Comparison of ENCODE assay signal across 15 mouse cellular contexts in genomic region chr9:92489857-92490256, GRCm38 (mm10).
"Had no signal": no experiment of that assay in that cellular context is flagged by ENCODE, and none has a peak within 500 bp of the region (broad histone marks: within the 10 kb centered on the region; RNA-seq: fewer than 3 reads in every experiment).

No protein-coding gene starts in this region.

- H3K36me3 ChIP-seq: limb, embryonic 10.5 days; limb, embryonic 13.5 days had no signal

- ATAC-seq: liver, postnatal 0 days; lung, postnatal 0 days had no signal

- DNase-seq: kidney, adult 9 months; kidney, postnatal 14 days; kidney, postnatal 4 days; liver; liver, postnatal 0 days; lung, embryonic 14.5 days; thymus, adult 18-20 months; thymus, postnatal 14 days; thymus, postnatal 4 days had no signal

- H3K4me2 ChIP-seq: limb, embryonic 13.5 days; lung, embryonic 14.5 days; midbrain, embryonic 11.5 days had no signal

- H3K9me3 ChIP-seq: limb, embryonic 10.5 days; limb, embryonic 13.5 days had no signal

- H3K9ac ChIP-seq: limb, embryonic 13.5 days; liver, embryonic 14.5 days; liver, postnatal 0 days; lung, embryonic 14.5 days had no signal

- H3K27me3 ChIP-seq: limb, embryonic 13.5 days had no signal

- H3K27ac ChIP-seq: limb, embryonic 10.5 days; limb, embryonic 13.5 days; liver, embryonic 14.5 days; macrophage had no signal

- H3K4me3 ChIP-seq: limb, embryonic 10.5 days; limb, embryonic 13.5 days had no signal

- H3K4me1 ChIP-seq: limb, embryonic 10.5 days had no signal
